Mouse (Mus musculus): ENCODE data around the gene Nubp2. TPM values are rescaled to one million over a fixed set of nuclear protein-coding genes. Genes with fewer than 3 reads are reported as not detected.

The Nubp2 gene
- polyA plus RNA-seq, 1 experiment from 2014 or later = 74.2 TPM

- under 1% methylated on average over 20 of the region's 20 CpGs for WGBS
- Histone ChIP-seq H3K9ac (replicated peaks) (peak overlapping the region; percentile 75), H3K27me3 (no peaks in the 10 kb centered on the region), H3K27ac (replicated peaks) (peak overlapping the region; percentile 62), H3K4me3 (peak overlapping the region; percentile 80), H3K36me3 (peaks cover 11% of the 10 kb centered on the region), H3K4me2 (replicated peaks) (peak overlapping the region; percentile 97), H3K9me3 (no peaks in the 10 kb centered on the region), H3K4me1 (peaks cover 27% of the 10 kb centered on the region)
- ATAC-seq (replicated peaks) = no peak
Observed at GRCm38 (mm10) chr17:24850773-24851127, 35.4 kb downstream of the Nubp2 start.

- under 1% methylated on average over 58 of the region's 58 CpGs for WGBS
- Histone ChIP-seq H3K9me3 (no peaks in the 10 kb centered on the region), H3K4me1 (peaks cover 27% of the 10 kb centered on the region), H3K27ac (replicated peaks) (peak within 1 kb of the TSS; percentile 94), H3K9ac (replicated peaks) (peak within 1 kb of the TSS; percentile 81), H3K4me3 (peak within 1 kb of the TSS; percentile 80), H3K4me2 (replicated peaks) (peak within 1 kb of the TSS; percentile 97), H3K27me3 (no peaks in the 10 kb centered on the region), H3K36me3 (peaks cover 11% of the 10 kb centered on the region)
- peak; percentile 100 for ATAC-seq (replicated peaks)
Observed at GRCm38 (mm10) chr17:24850065-24850772, 35.9 kb downstream of the Nubp2 start, which contains the start of gene Fahd1. Gene Fahd1 (minus strand): TSS chr17:24850364.

- peaks cover 27% of the 10 kb centered on the region for H3K4me1 ChIP-seq
- H3K4me2 ChIP-seq (replicated peaks) = peak overlapping the region; percentile 97
- H3K36me3 ChIP-seq = peaks cover 11% of the 10 kb centered on the region
- WGBS = under 1% methylated on average over 21 of the region's 21 CpGs
- no peaks in the 10 kb centered on the region for H3K9me3 ChIP-seq
- peak overlapping the region; percentile 81 for H3K9ac ChIP-seq (replicated peaks)
- H3K27ac ChIP-seq (replicated peaks) = peak overlapping the region; percentile 94
- no peaks in the 10 kb centered on the region for H3K27me3 ChIP-seq
- peak overlapping the region; percentile 80 for H3K4me3 ChIP-seq
- no peak for ATAC-seq (replicated peaks)
Observed at GRCm38 (mm10) chr17:24849733-24850064, 36.5 kb downstream of the Nubp2 start.

GRCm38 (mm10) chr17:24848600-24849031, 37.5 kb downstream of the Nubp2 start:
- no peak overlapping the region for H3K9ac ChIP-seq (replicated peaks)
- peak overlapping the region; percentile 97; the same call in 1 of the 2 replicates for H3K4me2 ChIP-seq (replicated peaks)
- H3K4me3 ChIP-seq = 0 out of 2 replicates have a peak overlapping the region, but pooled peaks have one; percentile 2
- H3K9me3 ChIP-seq = no peaks in the 10 kb centered on the region
- ATAC-seq (replicated peaks) = no peak
- H3K27ac ChIP-seq (replicated peaks) = no peak overlapping the region
- H3K4me1 ChIP-seq = peaks cover 27% of the 10 kb centered on the region
- no peaks in the 10 kb centered on the region for H3K27me3 ChIP-seq
- peaks cover 3% of the 10 kb centered on the region for H3K36me3 ChIP-seq

GRCm38 (mm10) chr17:24847386-24847785, 38.8 kb downstream of the Nubp2 start:
- Histone ChIP-seq H3K4me3 (no peak overlapping the region), H3K4me2 (replicated peaks) (no peak overlapping the region), H3K4me1 (peaks cover 27% of the 10 kb centered on the region), H3K9me3 (no peaks in the 10 kb centered on the region), H3K27me3 (no peaks in the 10 kb centered on the region), H3K27ac (replicated peaks) (no peak overlapping the region), H3K9ac (replicated peaks) (no peak overlapping the region), H3K36me3 (no peaks in the 10 kb centered on the region)
- ATAC-seq (replicated peaks) = no peak
- 98% methylated on average over 1 of the region's 1 CpGs for WGBS

GRCm38 (mm10) chr17:24844525-24844924, 41.6 kb downstream of the Nubp2 start:
- Histone ChIP-seq H3K4me3 (no peak overlapping the region), H3K4me1 (peaks cover 14% of the 10 kb centered on the region)
- WGBS = 55% methylated on average over 9 of the region's 9 CpGs

GRCm38 (mm10) chr17:24842631-24843030, 43.5 kb downstream of the Nubp2 start:
- 61% methylated on average over 2 of the region's 2 CpGs for WGBS
- Histone ChIP-seq H3K4me3 (no peak overlapping the region), H3K9ac (replicated peaks) (no peak overlapping the region), H3K27ac (replicated peaks) (no peak overlapping the region), H3K9me3 (no peaks in the 10 kb centered on the region), H3K27me3 (peaks cover 5% of the 10 kb centered on the region; the same call in 1 of the 2 replicates), H3K4me2 (replicated peaks) (no peak overlapping the region), H3K36me3 (no peaks in the 10 kb centered on the region), H3K4me1 (no peaks in the 10 kb centered on the region)
- no peak for ATAC-seq (replicated peaks)

More at GRCm38 (mm10) chr17:24844525-24844924, 41.6 kb downstream of the Nubp2 start:
- Histone ChIP-seq H3K4me2 (replicated peaks) (no peak overlapping the region), H3K27me3 (peaks cover 5% of the 10 kb centered on the region; the same call in 1 of the 2 replicates), H3K27ac (replicated peaks) (no peak overlapping the region), H3K36me3 (no peaks in the 10 kb centered on the region), H3K9me3 (no peaks in the 10 kb centered on the region), H3K9ac (replicated peaks) (no peak overlapping the region)
- no peak for ATAC-seq (replicated peaks)

GRCm38 (mm10) chr17:24841133-24841532, 45.0 kb downstream of the Nubp2 start:
- no peaks in the 10 kb centered on the region for H3K4me1 ChIP-seq
- no peak overlapping the region for H3K27ac ChIP-seq (replicated peaks)
- H3K4me3 ChIP-seq = no peak overlapping the region
- H3K27me3 ChIP-seq = peaks cover 5% of the 10 kb centered on the region; the same call in 1 of the 2 replicates
- H3K9me3 ChIP-seq = no peaks in the 10 kb centered on the region
- no peak overlapping the region for H3K4me2 ChIP-seq (replicated peaks)
- no peak overlapping the region for H3K9ac ChIP-seq (replicated peaks)
- H3K36me3 ChIP-seq = no peaks in the 10 kb centered on the region
- no peak for ATAC-seq (replicated peaks)
- 51% methylated on average over 4 of the region's 4 CpGs for WGBS

GRCm38 (mm10) chr17:24840341-24840740, 45.8 kb downstream of the Nubp2 start:
- Histone ChIP-seq H3K9ac (replicated peaks) (no peak overlapping the region), H3K9me3 (no peaks in the 10 kb centered on the region), H3K4me1 (no peaks in the 10 kb centered on the region), H3K4me3 (no peak overlapping the region), H3K4me2 (replicated peaks) (no peak overlapping the region), H3K27ac (replicated peaks) (no peak overlapping the region), H3K36me3 (no peaks in the 10 kb centered on the region), H3K27me3 (peaks cover 5% of the 10 kb centered on the region; the same call in 1 of the 2 replicates)
- 67% methylated on average over 5 of the region's 5 CpGs for WGBS
- ATAC-seq (replicated peaks) = no peak

GRCm38 (mm10) chr17:24839842-24840241, 46.3 kb downstream of the Nubp2 start, which contains the start of gene Hagh:
Gene Hagh (plus strand): TSS chr17:24840143.
- no peak within 1 kb of the TSS for H3K4me3 ChIP-seq
- H3K9me3 ChIP-seq = no peaks in the 10 kb centered on the region
- no peak within 1 kb of the TSS for H3K9ac ChIP-seq (replicated peaks)
- no peak within 1 kb of the TSS for H3K4me2 ChIP-seq (replicated peaks)
- peaks cover 5% of the 10 kb centered on the region; the same call in 1 of the 2 replicates for H3K27me3 ChIP-seq
- H3K27ac ChIP-seq (replicated peaks) = no peak within 1 kb of the TSS
- ATAC-seq (replicated peaks) = no peak
- WGBS = 75% methylated on average over 8 of the region's 8 CpGs
- no peaks in the 10 kb centered on the region for H3K36me3 ChIP-seq
- no peaks in the 10 kb centered on the region for H3K4me1 ChIP-seq

Data from forebrain, embryonic 15.5 days (tissue).